Mouse (Mus musculus) embryonic stem cell, embryonic (primary cell): ENCODE measurements at regions not wholly inside any gene's neighbourhood (a gene's known extent, or its start where the extent isn't known, plus 50 kb on each side); places are given as distances from the start of the nearest gene placed in this dataset.
"Not testable (repeated sequence)": the region's sequence is repeated elsewhere in the genome, so short reads cannot be mapped to it uniquely, and the experiment has no call there.

Experiments
- CTCF ChIA-PET, 4 experiments: fragments of 300-600 bp in 2 of 4; fragments of 350-600 bp in 2 of 4; sonication (Branson Sonifier 250); formaldehyde crosslinking; loops; one replicate each; lab custom pipeline; 2022; ENCODE audit warnings: inconsistent platforms in 2 of 4; lab: Charles Lee
- POLR2A ChIA-PET, 4 experiments: fragments of 300-600 bp in 2 of 4; fragments of 350-600 bp in 2 of 4; sonication (Branson Sonifier 250); formaldehyde crosslinking; loops; one replicate each; lab custom pipeline; 2022; ENCODE audit warnings: antibody characterized with exemption in 4 of 4, inconsistent platforms in 1 of 4; lab: Charles Lee

- POLR2A ChIA-PET, result no interaction called here
- CTCF ChIA-PET, result no interaction called here
These were observed 329.8 kb upstream of the Cenpq start for GRCm38 (mm10) chr17:41264512-41265222.

- CTCF ChIA-PET, result no interaction called here
- POLR2A ChIA-PET, result no interaction called here
These were observed 326.6 kb upstream of the Cenpq start for GRCm38 (mm10) chr17:41261495-41261894.

GRCm38 (mm10) chr17:41248406-41248805 lies 313.6 kb upstream of the Cenpq start:
- CTCF ChIA-PET, result no interaction called here
- POLR2A ChIA-PET, result no interaction called here

- CTCF ChIA-PET, result no interaction called here
- POLR2A ChIA-PET, result no interaction called here
These were observed 292.5 kb upstream of the Cenpq start for GRCm38 (mm10) chr17:41227128-41228014.

GRCm38 (mm10) chr17:41216816-41217215 lies 282.0 kb upstream of the Cenpq start:
- ChIA-PET POLR2A (interaction anchor here in 1 of 4 experiments (0.6 kb wide), 1 partner anchor 1121 kb away, joined by 4 read pairs; no protein-coding TSS in a partner anchor), CTCF (no interaction called here)

GRCm38 (mm10) chr17:41199417-41199816 lies 264.6 kb upstream of the Cenpq start:
- CTCF ChIA-PET, POLR2A ChIA-PET: not testable (repeated sequence)

GRCm38 (mm10) chr17:41190371-41190770 lies 255.5 kb upstream of the Cenpq start:
- POLR2A ChIA-PET, CTCF ChIA-PET: not testable (repeated sequence)

GRCm38 (mm10) chr17:41186691-41187090 lies 251.8 kb upstream of the Cenpq start:
- CTCF ChIA-PET, result not testable (repeated sequence)
- POLR2A ChIA-PET, result interaction anchor here in 1 of 4 experiments (0.5 kb wide), 1 partner anchor 9 kb away, joined by 4 read pairs; no protein-coding TSS in a partner anchor

- ChIA-PET POLR2A (no interaction called here), CTCF (no interaction called here)
These were observed 249.9 kb upstream of the Cenpq start for GRCm38 (mm10) chr17:41184751-41185150.

GRCm38 (mm10) chr17:41153736-41154453 lies 219.0 kb upstream of the Cenpq start:
- POLR2A ChIA-PET, result no interaction called here
- CTCF ChIA-PET, result no interaction called here

- POLR2A ChIA-PET, result no interaction called here
These were observed 217.6 kb upstream of the Cenpq start for GRCm38 (mm10) chr17:41152427-41152826.

GRCm38 (mm10) chr17:41144523-41144922 lies 209.7 kb upstream of the Cenpq start:
- POLR2A ChIA-PET, result no interaction called here

More at GRCm38 (mm10) chr17:41152427-41152826, 217.6 kb upstream of the Cenpq start:
- CTCF ChIA-PET, result no interaction called here

GRCm38 (mm10) chr17:41125582-41125981 lies 190.7 kb upstream of the Cenpq start:
- ChIA-PET CTCF (no interaction called here), POLR2A (no interaction called here)

More at GRCm38 (mm10) chr17:41144523-41144922, 209.7 kb upstream of the Cenpq start:
- CTCF ChIA-PET, result no interaction called here

- ChIA-PET CTCF (no interaction called here), POLR2A (no interaction called here)
These were observed 188.1 kb upstream of the Cenpq start for GRCm38 (mm10) chr17:41122939-41123338.

GRCm38 (mm10) chr17:41103980-41104379 lies 169.1 kb upstream of the Cenpq start:
- POLR2A ChIA-PET, result interaction anchor here in 1 of 4 experiments (0.5 kb wide), 1 partner anchor 337 kb away, joined by 4 read pairs; no protein-coding TSS in a partner anchor
- CTCF ChIA-PET, result no interaction called here

- POLR2A ChIA-PET, result no interaction called here
- CTCF ChIA-PET, result interaction anchor here in 1 of 4 experiments (1.0 kb wide), 1 partner anchor 13 kb away, joined by 3 read pairs; no protein-coding TSS in a partner anchor
These were observed 136.0 kb upstream of the Cenpq start for GRCm38 (mm10) chr17:41070874-41071273.
